Mouse (Mus musculus) MEL-GATA-1-ER (cell line): ENCODE data around the gene Arid5b.

Experiments used
- DNase-seq: peaks from one replicate; pipeline ENCODE4 v3.0.0-alpha.2; 2012; ENCODE audit warnings: low read depth; ENCODE audit errors: extremely low read depth

Arid5b gene

DNA sequence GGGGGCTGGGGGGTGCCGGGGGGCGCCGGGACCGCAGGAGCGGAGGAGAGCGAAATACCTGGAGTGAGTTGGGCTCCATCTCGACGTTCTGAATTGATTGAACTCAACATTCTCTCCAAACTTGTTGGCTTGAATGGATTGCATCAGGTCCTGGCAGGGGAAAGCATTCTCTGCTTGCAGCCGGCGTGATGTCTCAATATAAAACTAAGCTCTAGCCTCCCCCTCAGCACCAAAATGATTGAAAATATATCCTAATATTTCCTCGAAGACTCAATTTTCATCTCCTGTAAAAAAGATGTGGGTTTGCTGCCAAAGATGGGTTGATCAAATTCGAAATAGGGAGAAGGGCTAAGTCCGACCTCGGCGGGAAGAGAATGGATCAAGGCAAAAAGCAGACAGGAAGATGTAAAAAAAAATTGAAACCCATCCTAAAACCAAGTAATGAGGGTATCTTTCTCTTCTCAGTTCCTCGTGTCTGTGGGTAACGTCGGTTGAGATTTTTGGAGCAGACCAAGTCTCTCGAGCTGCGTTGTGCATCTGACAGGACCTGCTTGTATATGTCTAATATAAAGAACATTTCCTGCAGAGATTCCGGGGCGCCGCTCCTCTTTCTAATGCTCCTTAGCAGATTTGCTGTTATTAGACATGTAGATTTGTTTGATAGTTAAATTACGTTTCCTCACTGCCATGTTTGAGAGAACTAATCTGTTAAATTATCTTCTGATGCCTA is at the start of gene Arid5b:
Arid5b (minus strand) TSS at position 109 of the 730 bp plus-strand sequence.
- DNase-seq, result peak; percentile 34

DNA sequence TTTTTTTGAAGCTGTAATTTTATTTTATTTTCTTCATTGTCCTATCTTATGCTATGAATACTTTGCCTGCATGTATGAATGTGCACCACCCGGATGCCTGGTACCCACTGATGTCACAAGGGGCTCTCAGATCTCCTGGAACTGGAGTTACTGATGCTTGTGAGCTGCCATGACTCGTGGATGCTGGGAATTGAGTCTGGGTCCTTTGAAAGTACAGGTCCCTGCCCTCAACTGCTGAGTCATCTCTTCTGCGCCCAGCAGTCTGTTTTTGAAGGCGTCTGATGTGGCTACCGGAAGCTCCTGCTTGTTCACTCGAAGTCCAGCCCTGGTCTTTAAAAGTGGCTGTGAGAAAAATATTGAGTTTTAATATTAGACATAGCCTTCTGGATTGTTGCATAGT is 46.8 kb upstream of the Arid5b start:
- DNase-seq, result no peak

DNA sequence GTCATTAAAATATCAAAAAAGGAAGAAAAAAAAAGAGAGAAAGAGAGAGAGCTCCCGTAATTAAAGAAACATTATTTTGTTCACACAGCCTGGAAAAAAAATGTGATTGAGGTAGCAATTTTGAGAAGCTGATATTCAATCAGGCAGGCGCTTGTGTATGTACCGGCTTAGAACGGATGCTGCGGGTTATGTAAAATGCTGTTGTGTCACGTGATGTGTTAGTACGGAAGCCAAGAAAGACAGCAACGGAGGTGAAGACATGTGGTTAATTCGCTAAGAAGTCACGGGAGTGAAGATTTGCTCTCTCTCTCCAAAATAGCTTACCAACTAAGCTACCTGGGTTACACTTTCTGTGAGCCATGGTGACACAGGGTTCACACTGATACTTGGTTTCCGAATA is 45.5 kb upstream of the Arid5b start:
- DNase-seq, result no peak

DNA sequence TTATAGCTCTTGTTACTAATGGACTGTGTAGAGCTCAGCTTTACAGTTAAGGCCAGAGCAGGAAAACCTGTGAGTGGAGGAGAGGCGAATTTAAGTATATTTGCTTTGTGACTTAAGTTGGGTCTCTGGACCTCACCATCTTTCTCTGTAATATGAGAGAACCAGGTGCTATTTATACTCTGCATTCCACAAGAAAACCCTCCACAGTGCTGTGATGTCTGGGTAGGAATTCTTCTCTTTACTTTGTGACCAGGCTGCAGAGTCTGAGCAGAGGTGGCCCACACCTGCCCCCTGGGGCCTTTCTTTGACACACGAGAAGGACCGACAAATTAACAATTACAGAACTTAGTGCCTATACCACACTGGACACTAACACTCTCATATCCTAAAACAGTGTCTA is 44.6 kb upstream of the Arid5b start:
- DNase-seq, result no peak

DNA sequence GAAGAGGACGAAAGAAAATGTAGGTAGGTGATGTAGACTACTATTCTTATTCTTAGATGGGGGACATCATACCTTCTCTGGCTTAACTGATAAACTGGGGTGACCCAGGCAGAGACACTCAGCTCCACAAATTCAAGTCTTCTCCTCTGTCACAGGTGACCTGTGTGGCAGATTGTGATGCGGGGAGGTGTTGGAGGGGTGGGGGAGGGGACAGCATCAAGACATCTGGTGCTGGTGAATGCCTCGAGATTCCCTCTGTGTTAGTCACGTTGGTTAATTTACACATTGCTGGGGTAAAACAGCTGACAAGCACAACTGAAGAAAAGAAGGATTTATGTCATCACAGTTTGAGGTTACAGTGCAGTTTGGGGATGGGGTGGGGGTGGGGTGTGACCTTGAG is 42.4 kb upstream of the Arid5b start:
- no peak for DNase-seq

DNA sequence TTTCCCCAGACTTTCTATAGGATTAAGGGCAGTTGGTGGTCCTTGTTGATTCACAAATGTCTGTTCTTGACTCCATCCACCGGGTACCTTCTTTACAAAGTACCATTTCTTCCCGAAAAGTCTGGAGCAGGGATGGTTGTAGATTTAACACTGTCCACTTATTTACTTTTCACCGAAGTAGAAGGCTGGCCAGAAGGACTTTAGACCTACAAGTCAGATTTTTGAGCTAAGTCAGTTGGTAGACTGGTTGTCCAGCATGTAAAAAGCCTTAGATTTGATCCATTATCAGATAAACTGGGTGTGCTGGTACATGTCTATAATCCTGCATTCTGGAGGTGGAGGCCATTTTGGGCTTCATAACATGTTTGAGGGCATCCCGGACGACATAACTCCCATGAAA is 42.0 kb upstream of the Arid5b start:
- DNase-seq, result no peak

DNA sequence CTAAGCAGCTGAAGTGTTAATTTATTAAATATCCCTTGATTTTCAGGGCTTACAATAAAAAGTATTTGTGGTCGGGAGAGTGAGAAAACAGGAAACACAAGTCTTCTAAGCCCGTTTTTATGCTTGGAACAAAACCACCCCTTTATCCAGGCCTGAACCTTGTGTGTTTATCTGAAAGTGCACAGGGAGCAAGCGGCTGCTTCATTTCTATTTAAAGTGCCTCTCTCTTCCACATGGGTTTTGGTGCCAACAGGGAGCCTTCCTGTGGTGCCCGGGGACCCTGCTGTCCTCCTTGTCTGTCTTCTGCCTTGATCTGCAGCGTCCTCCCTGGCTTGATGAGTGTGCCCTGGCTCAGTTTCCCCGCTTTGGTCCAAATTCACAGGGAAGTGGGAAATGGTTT is 40.9 kb upstream of the Arid5b start:
- no peak for DNase-seq

DNA sequence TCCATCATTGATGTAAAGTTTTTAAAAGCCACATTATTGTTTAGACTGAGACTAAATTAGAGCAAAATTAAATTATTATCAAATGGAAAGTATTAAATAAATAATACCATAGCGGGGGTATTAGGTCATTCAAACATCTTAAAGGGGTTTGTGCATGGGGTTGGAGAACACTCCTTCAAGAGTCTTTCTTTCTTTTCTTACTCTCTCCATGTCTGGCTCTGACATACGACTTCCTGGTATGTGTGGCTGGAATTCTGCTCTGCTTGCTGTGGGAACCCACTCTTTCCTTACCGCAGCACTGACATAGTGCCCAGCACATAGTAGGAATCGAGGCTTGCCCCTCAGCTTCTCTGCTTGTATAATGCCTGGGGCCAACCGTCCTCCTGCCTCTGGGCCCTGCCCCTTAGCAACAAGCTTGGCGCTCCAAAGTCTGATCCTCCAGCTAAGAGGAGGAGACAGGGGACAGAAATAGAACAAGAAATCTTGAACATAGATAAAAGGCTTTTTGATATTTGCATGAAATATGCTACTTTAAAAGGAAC is 40.0 kb upstream of the Arid5b start:
- no peak for DNase-seq

DNA sequence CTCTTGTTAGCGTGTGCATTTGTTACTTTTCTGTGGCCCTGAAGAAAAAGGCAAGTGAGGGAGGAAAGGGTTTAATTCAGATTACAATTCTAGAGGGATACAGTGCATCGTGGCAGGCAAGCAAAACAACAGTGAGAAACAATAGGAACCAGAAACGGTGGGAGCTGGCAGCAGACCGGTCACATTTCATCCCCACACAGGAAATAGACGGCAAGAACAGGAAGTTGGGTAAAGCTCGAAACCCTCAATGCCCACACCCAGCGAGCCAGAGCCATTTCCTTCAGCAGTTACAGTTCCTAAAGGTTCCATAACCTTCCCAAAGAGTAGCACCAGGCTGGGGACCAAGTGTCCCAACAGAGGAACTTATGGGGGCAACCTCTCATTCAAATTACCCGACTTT is 34.2 kb upstream of the Arid5b start:
- no peak for DNase-seq

DNA sequence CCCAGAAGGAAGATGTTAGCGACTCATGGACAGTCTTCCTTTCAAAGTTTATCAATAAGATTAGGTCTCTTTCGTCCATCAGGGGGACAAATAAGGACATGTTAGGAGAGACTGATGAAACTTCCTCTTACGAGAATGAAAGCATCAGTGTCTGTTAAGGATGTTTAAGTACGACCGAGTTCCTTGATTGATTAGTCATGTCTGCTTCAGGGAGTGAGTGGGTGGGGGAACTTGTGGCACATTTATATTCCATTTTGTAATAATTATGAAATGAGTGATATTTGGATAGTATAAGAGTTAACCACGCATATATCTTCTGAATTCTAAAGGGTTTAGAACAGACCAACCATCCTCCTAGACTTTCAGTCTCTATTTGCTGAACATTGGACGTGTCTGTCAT is 22.5 kb upstream of the Arid5b start:
- DNase-seq, result no peak

DNA sequence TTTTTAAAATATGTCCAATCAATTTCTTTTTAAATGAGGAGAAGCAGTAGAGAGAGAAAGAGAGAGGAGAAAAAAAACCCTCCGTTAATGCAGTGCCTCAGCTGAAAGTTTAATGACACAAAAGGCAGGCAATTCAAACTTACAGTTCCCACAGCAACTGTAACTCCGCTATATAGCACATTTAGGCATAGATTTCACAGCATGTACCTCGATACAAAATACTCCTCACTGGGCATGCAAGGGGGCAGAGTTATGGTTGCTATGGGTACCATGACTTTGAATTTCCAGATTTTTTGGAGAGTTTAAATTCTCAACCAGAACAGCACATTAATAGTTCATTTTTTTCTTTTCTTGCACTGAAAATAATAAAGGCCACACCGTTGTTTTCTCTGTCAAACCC is 10.9 kb upstream of the Arid5b start:
- DNase-seq, result no peak

DNA sequence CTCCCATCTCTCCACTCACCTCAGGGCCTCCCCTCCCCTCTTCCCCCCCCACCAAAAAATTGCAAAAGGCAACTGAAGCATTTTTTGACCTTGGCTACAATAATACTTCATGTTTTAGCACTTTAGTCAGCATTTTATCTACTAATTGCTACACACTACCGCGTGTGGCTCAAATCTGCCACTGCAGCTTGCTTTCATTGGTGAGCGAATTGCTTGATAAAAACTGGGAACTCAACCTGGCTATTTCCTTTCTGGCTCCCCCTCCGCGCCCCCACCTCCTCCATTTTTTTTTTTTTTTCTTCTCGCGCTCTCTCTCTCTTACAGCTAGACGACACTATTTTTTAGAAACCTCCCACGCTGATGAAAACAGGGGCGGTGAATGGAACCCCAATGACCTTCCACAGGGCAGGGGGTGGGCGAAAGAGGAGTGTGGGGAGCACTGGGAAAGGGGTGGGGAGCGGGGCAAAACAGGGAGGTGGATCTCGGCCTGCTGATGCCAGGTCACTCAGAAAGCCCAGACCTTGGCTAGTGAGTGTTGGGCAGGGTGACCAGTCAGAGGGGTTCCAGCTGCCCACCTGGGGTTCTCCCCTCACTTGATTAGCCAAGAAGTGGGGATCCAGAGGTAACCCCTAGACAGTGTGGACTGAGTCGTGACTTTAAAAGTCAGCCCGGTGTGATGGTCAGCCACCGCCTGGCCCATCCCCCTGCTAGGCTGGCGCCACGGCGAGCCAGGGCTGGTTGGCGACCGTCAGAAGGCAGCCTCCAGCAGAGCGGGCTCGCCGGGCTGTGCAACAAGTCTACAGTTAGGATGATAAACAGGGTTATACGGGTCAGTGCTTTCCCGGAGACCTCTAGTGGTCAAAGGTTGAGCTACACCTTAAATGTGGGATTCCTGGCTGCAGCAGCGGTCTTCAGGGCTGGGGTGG is 4.2 kb upstream of the Arid5b start:
- DNase-seq, result peak; percentile 34

DNA sequence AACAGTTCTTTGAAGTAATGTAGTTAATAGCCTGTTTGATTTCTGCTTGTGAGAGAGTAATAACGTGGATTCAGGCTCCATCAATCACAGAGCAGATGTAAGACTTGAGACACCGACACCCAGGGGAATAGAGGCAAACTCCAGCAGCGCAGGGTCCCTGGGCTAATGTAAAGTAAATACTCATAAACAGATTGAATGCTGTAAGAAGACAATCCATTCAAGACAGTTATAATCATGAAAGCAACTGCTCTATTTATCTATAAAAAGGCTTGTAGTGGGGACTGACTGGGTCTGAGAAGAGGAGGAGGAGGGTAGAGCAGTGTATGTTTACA is 3.2 kb upstream of the Arid5b start:
- no peak for DNase-seq

DNA sequence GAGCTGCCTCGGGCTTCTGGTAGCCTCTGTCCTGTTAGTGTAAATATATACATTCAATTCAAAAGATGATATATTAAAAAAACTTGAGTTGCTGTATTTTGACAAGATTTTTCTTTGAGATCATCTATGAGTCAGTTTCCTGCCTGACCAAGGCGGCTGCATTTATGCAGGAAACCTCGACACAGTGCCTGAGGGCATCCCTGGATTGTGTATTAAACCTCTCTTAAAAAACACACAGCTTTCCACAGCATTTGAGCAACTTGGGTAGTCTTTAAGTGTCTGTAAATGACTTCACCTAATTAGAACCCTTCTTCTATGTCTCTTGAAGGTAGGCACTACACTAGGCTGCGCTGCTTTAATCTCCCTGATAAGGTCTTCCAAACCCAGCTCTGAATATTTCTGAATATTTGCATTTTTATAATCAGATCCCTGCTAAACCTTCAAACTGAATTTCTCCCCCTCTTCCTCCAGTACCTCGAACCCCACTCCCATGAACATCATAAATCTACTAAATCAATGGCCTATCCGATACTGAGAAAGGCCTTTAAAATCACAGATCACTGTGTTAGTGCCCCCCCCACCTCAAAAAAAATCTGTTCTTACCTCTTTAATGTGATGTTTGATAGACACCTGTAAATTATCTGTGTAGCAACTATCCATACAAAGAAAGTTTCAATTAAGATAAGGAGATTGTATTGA is 2.7 kb upstream of the Arid5b start:
- no peak for DNase-seq

DNA sequence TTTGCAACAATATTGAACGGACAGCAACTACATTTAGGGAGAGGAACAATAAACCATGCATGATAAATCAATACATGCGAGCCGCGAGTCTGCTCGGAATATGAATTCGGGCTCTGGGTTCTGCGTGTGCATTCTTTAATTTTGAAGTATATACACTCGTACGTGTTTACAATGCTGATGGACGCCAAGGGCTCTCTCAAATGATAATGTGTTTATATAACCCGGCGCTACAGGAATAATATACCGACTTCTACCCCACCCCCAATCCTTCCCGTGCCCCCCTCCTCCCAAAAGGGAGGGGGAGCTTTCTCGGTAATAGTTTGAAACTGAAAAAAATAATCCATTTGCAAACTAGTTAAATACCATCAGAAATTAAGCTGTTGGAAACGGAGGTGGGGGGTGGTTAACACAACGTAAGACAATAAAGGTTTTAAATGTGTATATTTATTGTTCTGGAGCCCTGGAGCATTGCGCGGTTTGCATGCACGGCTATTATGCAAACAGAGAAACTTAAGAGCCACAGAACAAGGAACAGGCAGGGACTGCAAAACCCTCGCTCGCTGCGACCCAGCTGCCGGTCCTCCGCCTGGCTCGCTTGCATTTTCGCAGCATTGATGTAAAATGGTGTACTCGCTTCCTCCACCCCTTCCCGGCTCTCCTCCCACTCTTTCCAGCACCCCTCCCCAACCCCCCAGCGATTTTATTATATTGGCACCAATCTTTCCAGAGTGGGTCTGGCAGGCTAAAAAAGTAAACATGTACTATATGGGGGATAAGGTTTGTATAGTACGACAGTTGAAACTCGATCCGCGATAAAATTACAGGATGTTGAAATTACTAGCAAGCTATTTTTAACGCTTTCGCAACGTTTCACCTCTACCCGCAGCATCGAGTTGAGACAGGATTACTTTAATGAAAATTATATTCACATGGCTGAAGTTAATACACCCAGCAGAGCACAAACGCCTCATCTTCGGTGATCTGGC is 1.3 kb upstream of the Arid5b start:
- no peak for DNase-seq

DNA sequence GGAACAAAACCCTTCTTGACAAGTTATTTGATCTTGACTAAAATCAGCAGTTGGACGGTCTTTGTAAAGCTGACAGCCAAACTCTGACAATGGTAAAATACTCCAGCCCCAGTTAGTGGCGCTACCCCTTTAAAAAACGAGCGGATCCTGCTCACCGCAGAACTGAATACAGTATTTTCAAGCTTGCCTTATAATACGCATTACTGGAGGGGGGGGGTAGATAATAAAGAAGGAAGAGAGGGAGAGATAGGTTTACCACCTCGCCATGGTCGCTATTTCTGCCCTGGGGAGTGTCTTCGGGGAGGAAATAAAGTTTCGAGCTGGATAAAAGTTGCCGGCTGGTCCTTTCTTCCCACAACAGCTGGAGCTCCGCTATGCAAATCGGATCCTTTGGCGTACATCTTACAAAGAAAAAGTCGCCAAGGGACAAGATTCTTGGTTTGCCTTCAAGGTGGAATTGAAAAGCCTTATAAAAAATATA is 829 bp downstream of the Arid5b start:
- peak; percentile 24 for DNase-seq

DNA sequence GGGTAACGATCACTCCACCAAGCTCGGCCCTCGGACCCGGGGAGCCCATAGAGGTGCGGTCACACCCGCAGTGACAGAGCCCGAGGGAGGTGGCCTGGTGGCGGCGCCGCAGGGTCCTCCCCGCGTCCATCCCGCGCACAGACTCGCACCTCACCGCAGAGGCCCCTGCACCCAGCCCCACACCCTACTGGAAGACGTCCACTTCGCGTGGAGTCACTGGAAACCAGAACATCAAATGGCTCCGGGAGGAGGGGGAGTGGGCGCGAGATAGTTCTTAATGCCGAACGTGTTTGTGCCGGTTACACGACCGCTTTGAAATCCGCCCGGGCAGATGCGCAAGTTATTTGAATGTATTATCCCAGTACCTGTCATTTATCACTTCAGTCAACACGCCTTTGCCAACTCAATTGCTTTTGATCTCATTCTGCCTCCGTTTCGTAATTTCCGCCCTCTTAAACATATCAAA is 1.5 kb downstream of the Arid5b start:
- DNase-seq, result no peak

DNA sequence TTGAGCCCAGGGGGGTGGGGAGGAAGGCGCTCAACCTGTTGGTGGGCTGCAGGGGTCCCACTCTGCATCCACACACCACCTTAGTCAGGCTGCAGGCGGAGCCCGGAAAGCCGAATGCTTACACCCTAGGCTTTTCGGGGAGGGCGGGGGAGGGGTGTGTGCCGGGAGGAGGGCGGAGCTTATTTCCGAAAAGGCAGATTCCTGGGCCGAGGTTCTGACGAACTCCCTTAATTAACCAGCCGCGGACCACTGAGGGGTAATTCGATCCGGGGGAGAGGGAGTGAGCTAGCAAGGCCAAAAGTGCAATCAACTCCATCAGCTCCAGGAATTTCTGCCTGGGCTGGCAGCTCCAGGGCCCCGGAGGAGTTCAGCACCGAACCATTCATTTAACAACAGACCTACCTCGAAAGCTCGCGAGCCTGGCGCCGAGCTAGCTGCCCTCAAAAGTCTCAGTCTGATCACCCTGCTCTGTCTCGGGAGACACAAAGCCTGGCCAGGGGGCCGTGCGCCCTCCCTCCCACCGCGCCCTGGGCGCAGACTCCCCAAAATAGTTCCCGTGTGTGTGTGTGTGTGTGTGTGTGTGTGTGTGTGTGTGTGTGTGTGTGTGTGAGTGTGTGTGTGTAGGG is 2.1 kb downstream of the Arid5b start:
- peak; percentile 8 for DNase-seq

DNA sequence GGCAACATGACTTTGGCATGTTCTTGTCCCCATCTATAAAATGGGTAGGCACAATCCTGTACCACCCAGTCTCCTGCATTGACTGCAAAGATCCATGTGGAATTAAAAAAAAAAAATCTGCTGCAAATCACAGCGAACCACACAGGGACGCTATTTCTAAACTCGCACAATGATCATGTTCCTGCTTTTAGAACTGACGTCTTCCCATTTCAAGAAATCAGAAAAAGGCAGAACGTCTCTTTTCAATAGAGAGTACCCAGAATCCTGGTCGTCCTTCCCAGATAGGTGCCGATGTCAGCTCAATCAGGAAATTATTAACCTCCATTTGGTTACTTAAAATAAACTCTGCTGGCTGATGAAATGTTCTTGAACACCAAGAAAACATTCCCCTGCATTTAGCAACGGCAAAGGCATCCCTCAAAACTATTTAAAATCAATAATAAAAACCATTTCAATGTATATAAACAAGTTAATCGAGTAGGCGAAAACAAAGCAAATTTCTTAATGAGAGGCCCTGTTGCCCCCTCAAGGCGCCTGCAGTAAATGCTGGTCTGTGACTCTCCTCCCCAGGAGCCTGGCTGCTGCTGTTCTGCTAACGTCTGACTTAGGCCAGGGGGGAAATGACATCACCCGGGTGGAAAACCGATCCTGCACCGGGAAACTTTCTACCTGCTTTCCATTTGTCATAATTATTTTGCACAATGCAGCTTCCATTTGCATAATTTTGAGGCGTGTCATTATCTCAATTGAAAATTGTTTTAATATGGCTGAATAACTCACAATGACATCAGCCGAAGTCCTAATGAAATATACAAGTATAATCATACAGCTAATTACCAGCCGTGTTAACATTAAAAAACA is 3.4 kb downstream of the Arid5b start:
- DNase-seq, result no peak
